Mouse (Mus musculus): ENCODE data around the gene Cnst. TPM values are rescaled to one million over a fixed set of nuclear protein-coding genes. Genes with fewer than 3 reads are reported as not detected.
A peak's percentile ranks its signal among the peaks of the same experiment; 100 is the strongest.
"Not testable (repeated sequence)": the region's sequence is repeated elsewhere in the genome, so short reads cannot be mapped to it uniquely, and the experiment has no call there.

Cnst gene
- polyA plus RNA-seq, 1 experiment, result 45.1 TPM

DNA sequence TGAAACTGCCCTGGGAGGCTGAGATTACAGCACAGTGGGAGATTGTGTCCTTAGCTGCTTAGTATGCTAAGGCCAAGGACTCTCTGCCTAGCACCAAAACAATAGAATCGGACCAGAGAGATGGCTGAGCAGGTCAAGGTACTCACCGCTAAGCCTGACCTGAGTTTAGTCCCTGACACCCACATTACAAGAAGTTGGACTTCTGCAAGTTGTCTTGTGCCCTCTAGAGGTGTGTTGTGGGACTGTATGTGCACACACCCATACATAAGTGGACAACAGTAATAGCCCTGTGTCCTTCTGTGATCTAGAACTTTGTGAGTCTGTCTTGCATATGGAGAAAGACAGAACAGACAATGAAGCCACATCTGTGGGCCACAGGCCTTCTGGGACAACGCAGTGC is 88.0 kb downstream of the Cnst start:
- H3K4me3 ChIP-seq (replicated peaks; ENCODE audit: insufficient read depth, low read depth, low read length), result no peak overlapping the region
- H3K27me3 ChIP-seq (ENCODE audit: control insufficient read depth, insufficient read depth, low read length), result no peaks in the 10 kb centered on the region
- peaks cover 2% of the 10 kb centered on the region; the same call in 1 of the 2 replicates for H3K4me1 ChIP-seq (ENCODE audit: control insufficient read depth, insufficient read depth, low read length)
- TF ChIP-seq CTCF (IDR thresholded peaks at IDR 0.05; ENCODE audit: borderline replicate concordance, insufficient read depth, low read depth, low read length), result no peak
- no peak for TF ChIP-seq POLR2A (IDR thresholded peaks at IDR 0.05; ENCODE audit: borderline replicate concordance, insufficient read depth, low read length)
- no peak for DNase-seq
- no peak overlapping the region for H3K27ac ChIP-seq (ENCODE audit: insufficient read depth, low read length)
- 87% methylated on average over 3 of the region's 3 CpGs for WGBS

- Histone ChIP-seq H3K4me3 (replicated peaks; ENCODE audit: insufficient read depth, low read depth, low read length) (no peak overlapping the region), H3K27me3 (ENCODE audit: control insufficient read depth, insufficient read depth, low read length) (no peaks in the 10 kb centered on the region), H3K4me1 (ENCODE audit: control insufficient read depth, insufficient read depth, low read length) (no peaks in the 10 kb centered on the region; the same call in 1 of the 2 replicates), H3K27ac (ENCODE audit: insufficient read depth, low read length) (no peak overlapping the region)
- DNase-seq, result no peak
- WGBS, result 67% methylated on average over 4 of the region's 4 CpGs
- TF ChIP-seq POLR2A (IDR thresholded peaks at IDR 0.05; ENCODE audit: borderline replicate concordance, insufficient read depth, low read length) (no peak), CTCF (IDR thresholded peaks at IDR 0.05; ENCODE audit: borderline replicate concordance, insufficient read depth, low read depth, low read length) (no peak)
Observed at GRCm38 (mm10) chr1:179642726-179643125, 96.6 kb downstream of the Cnst start.

GRCm38 (mm10) chr1:179644151-179644550 is 98.0 kb downstream of the Cnst start:
- WGBS, result 23% methylated on average over 3 of the region's 3 CpGs
- no peak overlapping the region for H3K4me3 ChIP-seq (replicated peaks; ENCODE audit: insufficient read depth, low read depth, low read length)
- DNase-seq, result peak in 1 of 2 experiments; percentile 23
- H3K27ac ChIP-seq (ENCODE audit: insufficient read depth, low read length), result no peak overlapping the region
- TF ChIP-seq POLR2A (IDR thresholded peaks at IDR 0.05; ENCODE audit: borderline replicate concordance, insufficient read depth, low read length) (no peak), CTCF (IDR thresholded peaks at IDR 0.05; ENCODE audit: borderline replicate concordance, insufficient read depth, low read depth, low read length) (no peak)
- H3K4me1 ChIP-seq (ENCODE audit: control insufficient read depth, insufficient read depth, low read length), result no peaks in the 10 kb centered on the region; the same call in 1 of the 2 replicates
- H3K27me3 ChIP-seq (ENCODE audit: control insufficient read depth, insufficient read depth, low read length), result no peaks in the 10 kb centered on the region

GRCm38 (mm10) chr1:179645101-179645979 is 99.2 kb downstream of the Cnst start:
- Histone ChIP-seq H3K27me3 (ENCODE audit: control insufficient read depth, insufficient read depth, low read length) (no peaks in the 10 kb centered on the region), H3K27ac (ENCODE audit: insufficient read depth, low read length) (no peak overlapping the region), H3K4me3 (replicated peaks; ENCODE audit: insufficient read depth, low read depth, low read length) (peak overlapping the region; percentile 53), H3K4me1 (ENCODE audit: control insufficient read depth, insufficient read depth, low read length) (no peaks in the 10 kb centered on the region; the same call in 1 of the 2 replicates)
- peak; percentile 83 for TF ChIP-seq CTCF (IDR thresholded peaks at IDR 0.05; ENCODE audit: borderline replicate concordance, insufficient read depth, low read depth, low read length)
- TF ChIP-seq POLR2A (IDR thresholded peaks at IDR 0.05; ENCODE audit: borderline replicate concordance, insufficient read depth, low read length), result no peak
- WGBS, result 51% methylated on average over 13 of the region's 13 CpGs
- DNase-seq, result peak; percentile 83 to 86

DNA sequence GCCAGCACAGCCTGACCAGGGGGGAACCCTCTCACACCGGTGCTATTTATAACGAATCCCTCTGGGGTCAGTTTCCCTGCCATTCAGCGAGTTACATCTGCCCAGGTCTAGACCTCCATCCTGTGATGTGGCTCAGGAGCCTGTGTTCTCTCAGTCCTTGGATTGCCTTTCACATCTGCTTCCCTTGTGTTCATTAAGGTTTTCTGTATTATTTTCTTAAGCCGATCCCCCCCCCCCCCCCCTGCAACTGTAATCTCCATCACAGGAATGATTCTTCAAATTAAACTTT is 99.8 kb downstream of the Cnst start:
- 27% methylated on average over 4 of the region's 4 CpGs for WGBS

GRCm38 (mm10) chr1:179648678-179649077 is 102.5 kb downstream of the Cnst start:
- not testable (repeated sequence) for H3K4me3 ChIP-seq (replicated peaks; ENCODE audit: insufficient read depth, low read depth, low read length); H3K27me3 ChIP-seq (ENCODE audit: control insufficient read depth, insufficient read depth, low read length); DNase-seq; H3K4me1 ChIP-seq (ENCODE audit: control insufficient read depth, insufficient read depth, low read length); H3K27ac ChIP-seq (ENCODE audit: insufficient read depth, low read length)
- 83% methylated on average over 4 of the region's 5 CpGs for WGBS

More for the DNA sequence above, 99.8 kb downstream of the Cnst start:
- Histone ChIP-seq H3K27ac (ENCODE audit: insufficient read depth, low read length) (no peak overlapping the region), H3K4me3 (replicated peaks; ENCODE audit: insufficient read depth, low read depth, low read length) (peak overlapping the region; percentile 53), H3K4me1 (ENCODE audit: control insufficient read depth, insufficient read depth, low read length) (no peaks in the 10 kb centered on the region; the same call in 1 of the 2 replicates), H3K27me3 (ENCODE audit: control insufficient read depth, insufficient read depth, low read length) (no peaks in the 10 kb centered on the region)
- no peak for TF ChIP-seq POLR2A (IDR thresholded peaks at IDR 0.05; ENCODE audit: borderline replicate concordance, insufficient read depth, low read length)
- no peak for TF ChIP-seq CTCF (IDR thresholded peaks at IDR 0.05; ENCODE audit: borderline replicate concordance, insufficient read depth, low read depth, low read length)
- DNase-seq, result no peak

- DNase-seq, result no peak
- H3K27ac ChIP-seq (ENCODE audit: insufficient read depth, low read length), result no peak overlapping the region
- TF ChIP-seq CTCF (IDR thresholded peaks at IDR 0.05; ENCODE audit: borderline replicate concordance, insufficient read depth, low read depth, low read length) (no peak), POLR2A (IDR thresholded peaks at IDR 0.05; ENCODE audit: borderline replicate concordance, insufficient read depth, low read length) (no peak)
- H3K27me3 ChIP-seq (ENCODE audit: control insufficient read depth, insufficient read depth, low read length), result no peaks in the 10 kb centered on the region
- H3K4me3 ChIP-seq (replicated peaks; ENCODE audit: insufficient read depth, low read depth, low read length), result no peak overlapping the region
- no peaks in the 10 kb centered on the region for H3K4me1 ChIP-seq (ENCODE audit: control insufficient read depth, insufficient read depth, low read length)
- WGBS, result 86% methylated on average over 3 of the region's 3 CpGs
Observed at GRCm38 (mm10) chr1:179649324-179649723, 103.2 kb downstream of the Cnst start.

DNA sequence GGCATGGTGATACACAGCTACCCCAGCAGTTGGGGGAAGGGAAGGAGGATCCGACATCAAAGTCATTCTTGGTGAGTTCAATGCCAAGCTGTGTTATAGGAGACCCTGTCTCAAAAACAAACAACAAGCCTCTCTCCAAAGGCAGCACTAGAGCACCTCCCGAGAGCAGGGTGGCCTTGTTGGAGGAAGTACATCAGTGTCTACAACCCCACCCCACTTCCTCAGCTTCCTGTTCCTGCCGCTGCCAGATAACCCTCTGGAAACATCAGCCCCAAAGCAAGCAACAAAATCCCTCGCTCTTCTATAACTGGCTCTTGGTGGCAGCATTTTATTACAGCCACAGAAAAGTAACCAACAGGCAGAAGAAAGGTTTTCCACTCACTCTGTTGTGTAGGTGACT is 104.1 kb downstream of the Cnst start:
- Histone ChIP-seq H3K4me1 (ENCODE audit: control insufficient read depth, insufficient read depth, low read length) (no peaks in the 10 kb centered on the region), H3K27ac (ENCODE audit: insufficient read depth, low read length) (no peak overlapping the region), H3K27me3 (ENCODE audit: control insufficient read depth, insufficient read depth, low read length) (no peaks in the 10 kb centered on the region), H3K4me3 (replicated peaks; ENCODE audit: insufficient read depth, low read depth, low read length) (no peak overlapping the region)
- TF ChIP-seq CTCF (IDR thresholded peaks at IDR 0.05; ENCODE audit: borderline replicate concordance, insufficient read depth, low read depth, low read length), result no peak
- no peak for TF ChIP-seq POLR2A (IDR thresholded peaks at IDR 0.05; ENCODE audit: borderline replicate concordance, insufficient read depth, low read length)
- no peak for DNase-seq
- WGBS, result 82% methylated on average over 4 of the region's 4 CpGs

All from cerebellum, adult 2 months (tissue).